Mouse (Mus musculus) embryonic facial prominence, embryonic 10.5 days (tissue): ENCODE results near the gene Ddah2. TPM values are rescaled to one million over a fixed set of nuclear protein-coding genes. Genes with fewer than 3 reads are reported as not detected.

Experiments
- DNase-seq: peaks from one replicate; pipeline ENCODE4 v3.0.0-alpha.2; 2017; ENCODE audit warnings: low spot score
- H3K27ac ChIP-seq: fragments of 300-500 bp; sonication (generic); replicated peaks from 2 replicates; pipeline ENCODE4 v1.5.1; 2016; ENCODE audit warnings: mild to moderate bottlenecking
- H3K27me3 ChIP-seq: fragments of 300-500 bp; sonication (generic); replicated peaks from 2 replicates; pipeline ENCODE4 v1.6.1; 2016; ENCODE audit warnings: low read depth, mild to moderate bottlenecking; ENCODE audit not compliant: poor library complexity, severe bottlenecking
- H3K36me3 ChIP-seq: fragments of 300-500 bp; sonication (generic); replicated peaks from 2 replicates; pipeline ENCODE4 v1.6.1; 2016; ENCODE audit warnings: mild to moderate bottlenecking, moderate library complexity
- H3K4me1 ChIP-seq: fragments of 300-500 bp; sonication (generic); 2 replicates; pipeline ENCODE4 v1.6.1; 2016
- H3K4me3 ChIP-seq: fragments of 300-500 bp; sonication (generic); 2 replicates; pipeline ENCODE4 v1.5.1; 2016; ENCODE audit warnings: mild to moderate bottlenecking, moderate library complexity
- H3K9me3 ChIP-seq: fragments of 300-500 bp; sonication (generic); 2 replicates; pipeline ENCODE4 v1.6.1; 2016; ENCODE audit warnings: mild to moderate bottlenecking
- WGBS: fragments of 180-500 bp; shearing (Covaris S2); methylation state at CpG from one replicate; pipeline ENCODE4 v1.1.7; 2016; 5-methylcytosine and 5-hydroxymethylcytosine counted together
- polyA plus RNA-seq: library from polyadenylated mRNA; unstranded; fragments of >200 nt; fragmentation: Nextera tagmentation; extraction: Ambion mirVana; gene quantifications from 2 replicates; pipeline ENCODE4 v1.2.1, GENCODE M21; 2016

The Ddah2 gene
- polyA plus RNA-seq, 1 experiment from 2014 or later = 503 TPM

DNA sequence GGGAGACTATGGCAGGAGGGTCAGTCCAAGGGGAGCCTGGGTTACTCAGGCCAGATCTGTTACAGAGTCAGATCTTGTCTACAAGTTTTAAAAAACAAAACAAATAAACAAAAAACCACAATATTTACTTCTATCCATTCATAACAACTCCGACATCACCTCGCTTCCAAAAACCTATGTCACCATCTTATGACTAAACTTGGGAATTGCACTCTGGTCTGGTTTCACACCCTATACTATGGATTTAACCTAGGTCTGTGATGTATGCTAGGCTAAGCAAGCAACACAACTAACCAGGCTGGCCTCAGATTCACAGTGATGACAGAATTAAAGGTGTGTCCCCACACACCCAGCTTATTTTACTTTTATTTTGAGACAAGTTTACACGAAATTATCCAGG, 47.7 kb downstream of the Ddah2 start:
- H3K4me1 ChIP-seq = peaks cover 13% of the 10 kb centered on the region
- no peak overlapping the region; the same call in 1 of the 2 replicates for H3K4me3 ChIP-seq
- WGBS = 70% methylated on average over 3 of the region's 3 CpGs
- H3K36me3 ChIP-seq = peaks cover 28% of the 10 kb centered on the region
- no peak for DNase-seq
- H3K27ac ChIP-seq = peak overlapping the region; percentile 74
- no peaks in the 10 kb centered on the region for H3K27me3 ChIP-seq
- no peaks in the 10 kb centered on the region for H3K9me3 ChIP-seq

DNA sequence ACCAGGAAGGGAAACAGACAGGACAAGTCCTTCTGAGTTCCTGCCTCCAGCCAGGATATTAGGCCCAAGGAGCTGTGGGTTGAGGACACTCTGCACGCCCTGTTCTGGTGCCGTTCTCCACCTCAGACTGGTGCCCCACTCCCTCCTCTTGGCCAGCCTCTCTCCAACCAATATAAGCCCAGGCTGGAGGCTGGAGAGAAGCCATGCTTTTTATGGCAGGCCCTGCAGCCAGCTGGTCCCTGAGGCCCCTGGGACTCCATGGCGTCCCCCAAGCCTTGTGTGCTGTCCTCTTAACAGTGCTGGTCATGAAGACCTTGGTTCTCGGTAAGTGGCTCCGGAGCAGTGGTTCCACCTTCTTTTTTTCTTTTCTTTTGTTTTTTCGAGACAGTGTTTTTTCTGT, 49.3 kb downstream of the Ddah2 start, which contains the start of gene Ly6g5c:
Ly6g5c (plus strand) TSS at position 183 of the 400 bp plus-strand sequence.
- Histone ChIP-seq H3K4me3 (no peak within 1 kb of the TSS), H3K9me3 (no peaks in the 10 kb centered on the region), H3K4me1 (peaks cover 13% of the 10 kb centered on the region), H3K36me3 (peaks cover 12% of the 10 kb centered on the region), H3K27ac (no peak within 1 kb of the TSS), H3K27me3 (no peaks in the 10 kb centered on the region)
- 85% methylated on average over 6 of the region's 6 CpGs for WGBS
- DNase-seq = no peak

Other genes starting within 250 kb of the Ddah2 start
- gene Stk19, start 222.1 kb upstream of the Ddah2 start, polyA plus RNA-seq = 24.6 and 26.4 TPM in 2 replicates
- gene Dxo, start 222.0 kb upstream of the Ddah2 start, polyA plus RNA-seq = 78.1 and 88.8 TPM in 2 replicates
- 57.1 and 57.3 TPM in 2 replicates for gene Skiv2l, start 208.8 kb upstream of the Ddah2 start, polyA plus RNA-seq
- gene Nelfe, start 208.6 kb upstream of the Ddah2 start, polyA plus RNA-seq = 129 and 144 TPM in 2 replicates
- 2.1 and 2.6 TPM in 2 replicates for gene Cfb, start 196.5 kb upstream of the Ddah2 start, polyA plus RNA-seq
- gene Zbtb12, start 179.6 kb upstream of the Ddah2 start, polyA plus RNA-seq = 4.8 and 6.2 TPM in 2 replicates
- not detected in 2 replicates for gene Gm20547, start 177.0 kb upstream of the Ddah2 start, polyA plus RNA-seq
- 0.55 and 1.6 TPM in 2 replicates for gene C2, start 160.8 kb upstream of the Ddah2 start, polyA plus RNA-seq
- gene Ehmt2, start 160.6 kb upstream of the Ddah2 start, polyA plus RNA-seq = 96.5 and 103 TPM in 2 replicates
- gene Slc44a4, start 144.6 kb upstream of the Ddah2 start, polyA plus RNA-seq = 0.21 and 0.44 TPM in 2 replicates
- gene Neu1, start 127.8 kb upstream of the Ddah2 start, polyA plus RNA-seq = 14.0 and 19.3 TPM in 2 replicates
- 0.13 and 0.15 TPM in 2 replicates for gene Hspa1b, start 99.8 kb upstream of the Ddah2 start, polyA plus RNA-seq
- not detected in 2 replicates for gene Gm20481, start 89.1 kb upstream of the Ddah2 start, polyA plus RNA-seq
- 1.3 and 1.9 TPM in 2 replicates for gene Hspa1a, start 86.9 kb upstream of the Ddah2 start, polyA plus RNA-seq
- gene Hspa1l, start 86.3 kb upstream of the Ddah2 start, polyA plus RNA-seq = 1.1 TPM in 2 replicates
- gene Lsm2, start 77.2 kb upstream of the Ddah2 start, polyA plus RNA-seq = 339 and 361 TPM in 2 replicates
- gene Vars, start 58.0 kb upstream of the Ddah2 start, polyA plus RNA-seq = 197 and 223 TPM in 2 replicates
- gene Vwa7, start 42.5 kb upstream of the Ddah2 start, polyA plus RNA-seq = 0.18 and 0.21 TPM in 2 replicates
- 4.2 and 5.6 TPM in 2 replicates for gene Sapcd1, start 31.0 kb upstream of the Ddah2 start, polyA plus RNA-seq
- gene Msh5, start 12.3 kb upstream of the Ddah2 start, polyA plus RNA-seq = 3.9 and 4.4 TPM in 2 replicates
- gene Clic1, start 9.1 kb upstream of the Ddah2 start, polyA plus RNA-seq = 190 and 191 TPM in 2 replicates
- 0.31 and 0.35 TPM in 2 replicates for gene Ly6g6c, start 6.4 kb downstream of the Ddah2 start, polyA plus RNA-seq
- gene Mpig6b, start 7.1 kb downstream of the Ddah2 start, polyA plus RNA-seq = 0.52 and 0.93 TPM in 2 replicates
- 0.83 and 1.00 TPM in 2 replicates for gene Ly6g6e, start 17.9 kb downstream of the Ddah2 start, polyA plus RNA-seq
- gene Ly6g6d, start 19.0 kb downstream of the Ddah2 start, polyA plus RNA-seq = 1.3 TPM in 1 of 2 replicates, not detected in the other
- gene Ly6g6f, start 26.6 kb downstream of the Ddah2 start, polyA plus RNA-seq = 0.51 and 0.62 TPM in 2 replicates
- 59.4 and 60.0 TPM in 2 replicates for gene Abhd16a, start 30.2 kb downstream of the Ddah2 start, polyA plus RNA-seq
- gene Ly6g5c, start 49.2 kb downstream of the Ddah2 start, polyA plus RNA-seq = not detected in 2 replicates
- gene Ly6g5b, start 56.4 kb downstream of the Ddah2 start, polyA plus RNA-seq = 1.5 and 1.6 TPM in 2 replicates
- 32.5 and 33.3 TPM in 2 replicates for gene Gpank1, start 62.4 kb downstream of the Ddah2 start, polyA plus RNA-seq
- 283 and 288 TPM in 2 replicates for gene Csnk2b, start 63.0 kb downstream of the Ddah2 start, polyA plus RNA-seq
- gene D17H6S53E, start 67.3 kb downstream of the Ddah2 start, polyA plus RNA-seq = 9.6 and 9.7 TPM in 2 replicates
- gene Apom, start 73.0 kb downstream of the Ddah2 start, polyA plus RNA-seq = 0.40 and 0.69 TPM in 2 replicates
- gene Bag6, start 76.1 kb downstream of the Ddah2 start, polyA plus RNA-seq = 73.8 and 77.8 TPM in 2 replicates
- gene Prrc2a, start 105.9 kb downstream of the Ddah2 start, polyA plus RNA-seq = 203 and 205 TPM in 2 replicates
- gene Aif1, start 117.0 kb downstream of the Ddah2 start, polyA plus RNA-seq = 2.9 and 3.9 TPM in 2 replicates
- gene Lst1, start 129.4 kb downstream of the Ddah2 start, polyA plus RNA-seq = 2.6 and 6.9 TPM in 2 replicates
- gene Ltb, start 135.4 kb downstream of the Ddah2 start, polyA plus RNA-seq = 0.16 and 0.34 TPM in 2 replicates
- not detected in 2 replicates for gene Tnf, start 143.0 kb downstream of the Ddah2 start, polyA plus RNA-seq
- gene Lta, start 146.3 kb downstream of the Ddah2 start, polyA plus RNA-seq = not detected in 2 replicates
- gene Gm16181, start 161.8 kb downstream of the Ddah2 start, polyA plus RNA-seq = 0.33 and 0.40 TPM in 2 replicates
- 5.2 and 5.6 TPM in 2 replicates for gene Atp6v1g2, start 174.6 kb downstream of the Ddah2 start, polyA plus RNA-seq
- gene Nfkbil1, start 176.8 kb downstream of the Ddah2 start, polyA plus RNA-seq = 9.3 and 9.6 TPM in 2 replicates
- gene Ddx39b, start 182.7 kb downstream of the Ddah2 start, polyA plus RNA-seq = 726 and 735 TPM in 2 replicates
- gene H2-D1, start 203.7 kb downstream of the Ddah2 start, polyA plus RNA-seq = 30.3 and 32.9 TPM in 2 replicates